Mouse (Mus musculus) skeletal muscle tissue, adult 2 months (tissue): ENCODE measurements at regions not wholly inside any gene's neighbourhood (a gene's known extent, or its start where the extent isn't known, plus 50 kb on each side); places are given as distances from the start of the nearest gene placed in this dataset.

Source experiments
- DNase-seq: peaks from one replicate; pipeline ENCODE4 v3.0.0-alpha.2; 2012; ENCODE audit warnings: low read depth, low spot score

DNA sequence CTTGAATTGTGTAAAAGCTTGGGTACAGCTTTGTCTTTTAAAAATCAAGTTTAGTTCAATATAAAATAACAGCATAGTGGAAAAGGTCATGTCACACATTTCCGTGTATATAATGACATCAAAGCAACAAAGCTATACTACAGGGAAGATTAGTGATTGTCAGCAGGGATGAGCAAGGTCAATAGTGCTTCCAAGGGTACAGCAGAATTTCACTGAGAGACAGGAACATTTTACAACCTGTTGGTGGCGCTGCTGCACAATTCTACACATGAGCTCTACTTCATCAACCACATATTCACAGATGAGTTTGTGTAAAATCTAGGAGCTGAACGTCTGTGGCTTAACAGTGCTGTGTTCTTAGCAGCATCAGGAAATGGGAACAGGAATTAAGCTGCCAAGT is 74.3 kb upstream of the A2m start:
- DNase-seq, result no peak

DNA sequence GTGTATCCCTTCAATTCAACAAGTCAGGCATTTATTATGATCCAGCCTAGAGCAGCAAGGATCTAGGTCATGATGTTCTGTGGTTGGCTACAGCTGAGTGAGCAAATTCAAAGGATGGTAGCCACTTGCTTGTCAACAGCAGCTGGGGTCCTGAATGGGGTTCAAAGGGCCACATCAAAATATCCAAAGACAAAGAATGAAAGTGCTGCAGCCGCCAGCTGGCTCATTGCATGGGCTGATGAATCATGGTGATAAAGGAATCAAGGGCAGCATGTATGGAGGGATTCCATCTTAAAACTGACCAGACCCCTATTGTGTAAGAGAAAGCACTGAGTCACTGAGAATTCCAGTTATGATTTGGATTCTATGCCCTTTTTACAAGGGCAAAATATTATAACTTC is 74.8 kb upstream of the A2m start:
- no peak for DNase-seq

DNA sequence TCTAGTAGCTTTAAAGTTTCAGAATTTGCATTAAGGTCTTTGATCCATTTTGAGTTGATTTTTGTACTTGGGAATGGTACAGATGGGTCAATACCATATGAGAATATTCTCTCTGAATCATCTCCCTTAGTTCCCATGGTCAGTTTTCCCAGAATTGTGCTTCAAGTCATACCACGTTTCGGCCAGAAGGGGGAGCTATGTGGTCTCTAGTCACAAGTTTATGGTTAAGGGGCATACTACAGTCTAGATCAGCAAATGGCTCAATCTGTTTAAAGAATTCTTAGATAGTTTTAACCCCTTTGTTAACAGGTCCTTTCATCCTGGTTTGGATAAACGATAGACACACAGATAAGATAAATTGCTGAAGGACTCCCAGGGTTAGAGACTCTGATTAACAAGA is 78.7 kb upstream of the A2m start:
- DNase-seq, result no peak

DNA sequence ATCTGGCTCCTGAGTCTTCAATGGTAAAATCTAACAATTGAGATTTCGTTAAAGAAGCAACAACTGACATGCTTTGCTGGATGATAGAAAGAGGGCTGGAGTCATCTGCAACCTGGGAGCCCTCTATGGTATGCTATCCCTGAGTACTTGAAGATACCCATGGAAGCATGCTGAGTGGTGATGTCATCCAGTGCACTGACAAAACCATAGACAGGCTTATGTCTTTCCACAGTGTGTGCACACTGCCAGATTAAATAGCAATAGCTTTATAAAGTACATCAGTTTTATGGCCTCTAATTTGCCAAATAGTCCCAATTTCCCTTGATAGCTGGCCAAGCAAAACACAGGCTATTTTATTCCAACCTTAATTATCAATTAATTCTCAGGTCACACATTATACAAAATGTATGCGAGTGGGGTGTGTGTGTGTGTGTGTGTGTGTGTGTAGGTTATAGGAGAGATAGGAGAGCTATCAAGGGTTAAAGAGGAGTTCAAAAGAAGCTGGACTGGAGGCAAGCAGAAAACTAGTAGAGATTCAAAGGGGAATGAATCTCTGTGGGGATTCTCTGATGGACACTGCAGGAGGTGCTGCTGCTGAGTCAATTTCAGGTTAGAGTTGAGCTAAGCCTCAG is 80.1 kb upstream of the Iqsec3 start:
- no peak for DNase-seq

DNA sequence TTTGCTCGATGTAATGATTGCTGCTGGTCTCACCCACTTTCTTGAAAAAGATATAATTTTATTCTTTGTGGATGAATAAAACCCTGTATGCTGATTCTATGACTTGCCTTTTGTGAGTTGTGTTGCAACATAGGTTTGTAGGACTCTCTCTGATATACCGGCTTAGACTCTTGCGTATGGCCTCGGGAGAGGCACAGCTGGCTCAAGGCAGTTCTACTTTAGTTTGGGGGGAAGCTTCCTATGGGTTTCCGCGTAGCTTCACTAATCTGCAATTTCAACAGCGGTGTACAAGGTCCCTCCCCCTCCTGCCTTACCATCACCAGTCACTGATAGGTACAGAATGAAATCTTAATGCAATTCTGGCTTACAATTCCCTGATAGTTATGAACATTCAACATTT is 60.0 kb upstream of the Iqsec3 start:
- no peak for DNase-seq

DNA sequence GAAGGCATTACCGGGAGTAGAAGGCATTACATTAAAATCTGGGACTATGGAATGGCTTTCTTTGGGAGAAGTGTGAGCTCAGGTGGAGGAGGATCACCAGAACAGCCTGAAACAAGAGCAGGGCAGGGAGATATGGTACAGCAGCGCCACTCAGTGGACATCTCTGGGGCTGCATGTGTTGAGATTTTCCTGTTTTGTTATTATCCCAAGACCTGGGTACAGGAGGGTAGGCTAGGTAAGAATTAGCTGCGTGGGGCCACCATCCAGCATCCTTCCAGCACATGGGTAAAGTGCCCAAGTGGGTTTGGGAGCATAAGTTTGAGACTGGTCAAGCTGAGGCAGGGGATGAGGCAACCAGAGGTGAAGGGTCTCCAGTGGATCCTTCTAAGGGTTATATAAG is 59.4 kb upstream of the Iqsec3 start:
- peak; percentile 27 for DNase-seq

DNA sequence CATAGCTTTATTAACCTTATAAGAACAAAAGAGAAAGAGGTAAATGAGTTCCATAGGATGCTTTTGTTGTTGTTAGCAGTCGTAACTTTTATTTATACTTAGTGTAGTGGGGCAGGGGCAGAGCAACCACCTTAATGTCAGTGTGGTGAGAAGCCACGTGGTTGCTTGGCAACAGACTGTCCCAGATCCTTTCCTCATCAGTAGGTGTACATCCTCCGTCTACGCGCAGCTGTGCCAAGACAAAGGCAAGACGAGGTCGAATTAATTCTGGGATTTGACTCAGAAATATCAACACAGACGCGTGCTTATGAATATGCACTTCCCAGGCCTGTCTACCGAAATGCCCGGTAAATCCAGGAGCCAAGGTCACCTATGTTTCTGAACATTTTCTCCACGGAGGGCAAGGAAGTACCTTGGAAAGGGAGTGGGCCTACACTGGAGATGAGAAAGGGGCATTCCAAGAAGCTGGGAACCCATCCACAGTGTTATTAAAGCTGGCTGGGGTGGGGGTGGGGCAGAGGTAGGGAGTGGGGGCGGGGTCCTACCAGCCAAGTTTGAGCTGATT is 58.4 kb upstream of the Iqsec3 start:
- no peak for DNase-seq

DNA sequence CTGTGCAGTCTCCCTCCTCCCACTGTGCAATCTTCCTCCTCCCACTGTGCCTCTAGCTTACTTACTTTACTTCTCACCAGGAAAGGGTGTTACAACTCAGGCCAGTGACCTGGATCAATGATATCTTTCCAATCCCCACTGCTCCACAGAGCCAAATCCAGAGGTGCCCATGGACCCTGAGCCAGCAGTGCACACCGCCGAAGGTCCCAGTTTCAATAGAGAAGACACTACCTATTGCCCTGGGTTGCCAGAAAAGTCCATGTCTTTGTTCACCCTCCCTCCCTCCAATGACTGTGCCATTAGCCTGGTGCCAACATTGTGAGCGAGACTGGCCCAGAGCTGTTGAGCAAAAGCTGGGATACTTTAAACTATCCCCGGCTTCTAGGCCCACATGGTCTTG is 53.8 kb upstream of the Iqsec3 start:
- no peak for DNase-seq

DNA sequence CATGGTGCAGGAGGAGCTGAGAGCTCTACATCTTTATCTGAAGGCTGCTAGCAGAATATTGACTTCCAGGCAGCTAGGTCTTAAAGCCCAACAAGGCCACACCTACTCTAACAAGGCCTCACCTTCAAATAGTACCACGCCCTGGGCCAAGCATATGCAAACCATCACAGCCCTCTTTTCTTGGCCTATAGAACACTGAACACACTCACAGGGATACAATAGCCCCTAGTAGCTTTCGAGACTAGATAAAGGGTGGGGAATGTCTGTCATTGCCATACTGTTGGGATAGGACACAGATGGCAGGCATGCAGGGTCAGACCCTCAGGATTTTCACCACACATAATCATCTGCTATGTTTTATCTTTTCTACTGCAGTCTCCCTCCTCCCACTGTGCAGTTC is 52.6 kb upstream of the Iqsec3 start:
- no peak for DNase-seq

DNA sequence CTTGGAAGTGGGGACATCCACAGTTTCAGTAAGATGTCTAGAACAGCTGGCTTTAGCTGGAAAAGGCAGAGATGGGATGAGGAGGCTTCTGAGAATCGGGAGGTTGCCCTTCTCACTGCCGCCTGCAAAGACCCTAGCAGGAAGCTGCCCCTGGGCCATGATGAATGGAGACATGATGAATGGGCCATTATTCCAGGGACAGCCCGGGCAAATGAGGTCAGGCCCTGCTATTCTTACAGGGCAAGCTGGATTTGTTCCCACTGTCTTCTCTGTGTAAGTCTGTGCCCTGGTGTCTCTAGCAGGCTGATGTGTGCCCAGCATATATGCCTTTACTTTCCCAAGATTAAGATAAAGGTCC is 51.1 kb upstream of the Iqsec3 start:
- DNase-seq, result no peak

DNA sequence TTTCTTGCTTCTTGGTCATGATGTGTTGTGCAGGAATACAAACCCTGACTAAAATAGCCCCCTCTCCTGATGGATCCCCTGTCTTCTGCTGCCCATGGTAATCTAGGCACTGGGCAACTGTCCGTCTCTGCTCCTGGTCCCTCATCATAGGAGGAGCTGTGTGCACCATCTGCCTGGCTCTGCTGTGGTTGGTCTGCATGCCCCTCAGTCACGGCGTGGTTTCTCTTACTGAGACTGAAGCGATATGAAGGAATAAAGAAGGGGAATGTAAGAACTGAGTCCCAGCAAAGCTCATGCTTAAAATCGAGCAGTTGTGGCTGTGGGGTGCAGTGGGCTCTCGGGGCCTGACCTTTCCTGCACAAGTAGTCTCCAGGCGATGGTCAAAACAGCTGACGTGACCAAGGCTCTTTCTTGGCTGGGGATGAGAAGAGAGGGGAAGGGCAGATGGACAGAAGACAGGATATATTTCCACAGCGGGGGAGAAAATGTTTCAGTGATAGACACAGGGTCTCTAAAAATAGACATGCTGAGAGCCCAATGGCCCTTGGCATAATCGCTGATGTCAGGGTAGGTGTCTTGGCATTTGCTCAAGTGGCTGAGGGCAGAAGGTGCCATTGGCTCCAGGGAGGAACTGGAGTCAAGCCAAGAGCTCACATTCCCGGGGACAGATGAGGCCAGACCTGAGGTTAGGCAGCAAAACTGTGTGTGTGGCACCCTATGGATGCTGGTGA is 50.6 kb upstream of the Iqsec3 start:
- peak; percentile 85 for DNase-seq
